Comparison of ENCODE assay signal across 14 mouse cellular contexts in genomic region chr15:83423589-83424384, GRCm38 (mm10). TPM values are rescaled to one million over a fixed set of nuclear protein-coding genes. Genes with fewer than 3 reads are reported as not detected.
DNase-seq lines count a peak whose midpoint lies in the region; ATAC-seq and TF ChIP-seq lines count a peak whose summit lies in the region.
"Had no signal": no experiment of that assay in that cellular context is flagged by ENCODE, and none has a peak within 500 bp of the region (broad histone marks: within the 10 kb centered on the region; RNA-seq: fewer than 3 reads in every experiment).

No protein-coding gene starts in this region.

- no peaks in the 10 kb centered on the region for H3K9me3 ChIP-seq in lung, embryonic 16.5 days (ENCODE audit: control insufficient read depth, low read length)
- no peaks in the 10 kb centered on the region for H3K9me3 ChIP-seq in liver, embryonic 13.5 days (replicated peaks)
- no peaks in the 10 kb centered on the region for H3K9me3 ChIP-seq in stomach, postnatal 0 days (ENCODE audit: control insufficient read depth, low read length)
- H3K9me3 ChIP-seq in midbrain, postnatal 0 days (ENCODE audit: low read length) = no peaks in the 10 kb centered on the region
- H3K9me3 ChIP-seq: midbrain, embryonic 15.5 days; neural tube, embryonic 15.5 days had no signal

- H3K4me3 ChIP-seq in lung, embryonic 16.5 days (ENCODE audit: low read length) = no peak overlapping the region
- H3K4me3 ChIP-seq in liver, embryonic 13.5 days (replicated peaks) = peak overlapping the region; percentile 54
- no peak overlapping the region for H3K4me3 ChIP-seq in stomach, postnatal 0 days (ENCODE audit: low read depth, low read length)
- no peak overlapping the region for H3K4me3 ChIP-seq in midbrain, postnatal 0 days (ENCODE audit: low read depth, low read length)
- H3K4me3 ChIP-seq: midbrain, embryonic 15.5 days; neural tube, embryonic 15.5 days had no signal

- H3K4me2 ChIP-seq in lung, embryonic 16.5 days (ENCODE audit: low read depth, low read length) = no peak overlapping the region
- peak overlapping the region; percentile 63 for H3K4me2 ChIP-seq in liver, embryonic 13.5 days
- H3K4me2 ChIP-seq in stomach, postnatal 0 days (replicated peaks; ENCODE audit: low read depth) = no peak overlapping the region
- no peak overlapping the region for H3K4me2 ChIP-seq in midbrain, postnatal 0 days (ENCODE audit: low read depth, low read length, poor library complexity, severe bottlenecking)
- H3K4me2 ChIP-seq: midbrain, embryonic 15.5 days; neural tube, embryonic 15.5 days had no signal

- no peak overlapping the region for H3K27ac ChIP-seq in lung, embryonic 16.5 days (ENCODE audit: low read length)
- peak overlapping the region; percentile 99 for H3K27ac ChIP-seq in liver, embryonic 13.5 days
- 0 out of 2 replicates have a peak overlapping the region, but pooled peaks have one; percentile 35 for H3K27ac ChIP-seq in stomach, postnatal 0 days (replicated peaks)
- no peak overlapping the region for H3K27ac ChIP-seq in midbrain, postnatal 0 days (ENCODE audit: low read depth, low read length)
- H3K27ac ChIP-seq: midbrain, embryonic 15.5 days; neural tube, embryonic 15.5 days had no signal

- TF ChIP-seq CTCF in stomach, postnatal 0 days (IDR thresholded peaks at IDR 0.05; ENCODE audit: low read depth) = peak; percentile 24
- no peak for TF ChIP-seq CTCF in midbrain, postnatal 0 days (IDR thresholded peaks at IDR 0.05)

- peak; percentile 94 for DNase-seq in heart, adult 11 months
- DNase-seq in heart, postnatal 4 days = no peak
- DNase-seq in lung, adult 18-20 months = no peak
- DNase-seq in liver, embryonic 13.5 days = peak; percentile 71
- peak; percentile 34 for DNase-seq in stomach, postnatal 0 days (ENCODE audit: low spot score)
- no peak for DNase-seq in thymus, postnatal 0 days (ENCODE audit: low spot score)
- no peak for DNase-seq in midbrain, postnatal 0 days (ENCODE audit: low spot score)
- DNase-seq: cerebellum, adult 9-10 months; lung, postnatal 10 days; right cerebral cortex, postnatal 14 days had no signal

- no peaks in the 10 kb centered on the region for H3K36me3 ChIP-seq in lung, embryonic 16.5 days (ENCODE audit: control insufficient read depth, insufficient read depth, low read length)
- no peaks in the 10 kb centered on the region for H3K36me3 ChIP-seq in liver, embryonic 13.5 days
- no peaks in the 10 kb centered on the region for H3K36me3 ChIP-seq in stomach, postnatal 0 days (ENCODE audit: control insufficient read depth, insufficient read depth, low read length)
- H3K36me3 ChIP-seq in midbrain, postnatal 0 days (ENCODE audit: insufficient read depth, low read length) = no peaks in the 10 kb centered on the region
- H3K36me3 ChIP-seq: midbrain, embryonic 15.5 days; neural tube, embryonic 15.5 days had no signal

- TF ChIP-seq EP300 in stomach, postnatal 0 days (optimal IDR thresholded peaks at IDR 0.05) = no peak

- 60% methylated on average over 5 of the region's 5 CpGs for WGBS in lung, embryonic 16.5 days
- 36% methylated on average over 5 of the region's 5 CpGs for WGBS in liver, embryonic 13.5 days (ENCODE audit: insufficient replicate concordance)
- WGBS in stomach, postnatal 0 days = 58% methylated on average over 5 of the region's 5 CpGs
- 79% methylated on average over 5 of the region's 5 CpGs for WGBS in midbrain, postnatal 0 days

- H3K9ac ChIP-seq in lung, embryonic 16.5 days (ENCODE audit: low read length) = no peak overlapping the region
- H3K9ac ChIP-seq in liver, embryonic 13.5 days = peak overlapping the region; percentile 72
- H3K9ac ChIP-seq in stomach, postnatal 0 days (ENCODE audit: low read length) = no peak overlapping the region
- no peak overlapping the region for H3K9ac ChIP-seq in midbrain, postnatal 0 days (replicated peaks; ENCODE audit: low read length, poor library complexity, severe bottlenecking)
- H3K9ac ChIP-seq: midbrain, embryonic 15.5 days; neural tube, embryonic 15.5 days had no signal

- H3K27me3 ChIP-seq in lung, embryonic 16.5 days (ENCODE audit: control insufficient read depth, insufficient read depth, low read depth, low read length) = no peaks in the 10 kb centered on the region
- H3K27me3 ChIP-seq in liver, embryonic 13.5 days = no peaks in the 10 kb centered on the region
- no peaks in the 10 kb centered on the region for H3K27me3 ChIP-seq in stomach, postnatal 0 days (ENCODE audit: control insufficient read depth, insufficient read depth, low read length)
- no peaks in the 10 kb centered on the region for H3K27me3 ChIP-seq in midbrain, postnatal 0 days (ENCODE audit: insufficient read depth, low read length)
- H3K27me3 ChIP-seq: midbrain, embryonic 15.5 days; neural tube, embryonic 15.5 days had no signal

- H3K4me1 ChIP-seq in lung, embryonic 16.5 days (replicated peaks; ENCODE audit: control insufficient read depth, insufficient read depth, low read length) = peaks cover 30% of the 10 kb centered on the region
- peaks cover 99% of the 10 kb centered on the region for H3K4me1 ChIP-seq in liver, embryonic 13.5 days (replicated peaks)
- no peaks in the 10 kb centered on the region for H3K4me1 ChIP-seq in stomach, postnatal 0 days (replicated peaks; ENCODE audit: control insufficient read depth, insufficient read depth)
- H3K4me1 ChIP-seq in midbrain, postnatal 0 days (ENCODE audit: insufficient read depth, low read length) = no peaks in the 10 kb centered on the region; the same call in 1 of the 2 replicates
- H3K4me1 ChIP-seq: midbrain, embryonic 15.5 days had no signal

- ATAC-seq in lung, embryonic 16.5 days (ENCODE audit: low read depth) = 0 out of 2 replicates have a peak, but pooled peaks have one; percentile 27
- peak; percentile 82 for ATAC-seq in liver, embryonic 13.5 days (ENCODE audit: low read depth)
- peak; percentile 61; the same call in 1 of the 2 replicates for ATAC-seq in stomach, postnatal 0 days (ENCODE audit: low FRiP score, low TSS enrichment)
- no peak for ATAC-seq in midbrain, postnatal 0 days (ENCODE audit: low FRiP score)
- ATAC-seq: inflammation-experienced regulatory T-cells, adult 6 months; midbrain, embryonic 15.5 days had no signal

RNA-seq across cellular contexts. Expression of gene Pacsin2, which starts 40.6 kb away (rescaled TPM):
- total RNA-seq in heart, postnatal 4 days (2021) = 100 to 1,000 TPM; 136 to 147 TPM
- polyA plus RNA-seq in lung, embryonic 16.5 days (2015; fragmentation: Nextera tagmentation; extraction: Ambion mirVana) = 71.4 and 73.6 TPM in 2 replicates
- 45.0 and 58.2 TPM in 2 replicates for polyA plus RNA-seq in liver, embryonic 13.5 days (2015; fragmentation: Nextera tagmentation; extraction: Ambion mirVana)
- 42.5 and 46.6 TPM in 2 replicates for polyA plus RNA-seq in stomach, postnatal 0 days (2015; fragmentation: Nextera tagmentation; extraction: Ambion mirVana)
- 24.7 and 24.8 TPM in 2 replicates for polyA plus RNA-seq in thymus, postnatal 0 days (2015; fragmentation: Nextera tagmentation; extraction: Ambion mirVana)
- total RNA-seq in midbrain, postnatal 0 days (2014; rRNA removed) = 14.6 and 21.3 TPM in 2 replicates
- polyA plus RNA-seq in midbrain, postnatal 0 days (2015; fragmentation: Nextera tagmentation; extraction: Ambion mirVana) = 16.2 and 16.7 TPM in 2 replicates

Comparison
In these comparisons a context has a peak if more than half of its experiments do, and no peak if none do; other contexts are left out.
1. DNase-seq: peak in heart, adult 11 months (single experiment), liver, embryonic 13.5 days (single experiment) and stomach, postnatal 0 days (single experiment); none in heart, postnatal 4 days (single experiment), lung, adult 18-20 months (0 of 2), thymus, postnatal 0 days (single experiment) and midbrain, postnatal 0 days (single experiment).
2. H3K27ac ChIP-seq: peak in liver, embryonic 13.5 days (single experiment) and stomach, postnatal 0 days (single experiment); none in lung, embryonic 16.5 days (single experiment) and midbrain, postnatal 0 days (single experiment).